Mouse (Mus musculus): ENCODE results near the gene Gpd2. TPM values are rescaled to one million over a fixed set of nuclear protein-coding genes. Genes with fewer than 3 reads are reported as not detected.

Gpd2 gene
- polyA plus RNA-seq (2015; fragmentation: Nextera tagmentation; extraction: Ambion mirVana): 23.0 and 27.0 TPM in 2 replicates

GRCm38 (mm10) chr2:57237475-57237919 is at the start of gene Gpd2:
Gpd2 (plus strand) TSS chr2:57237635.
- H3K36me3 ChIP-seq (ENCODE audit: control insufficient read depth, insufficient read depth, low read length): no peaks in the 10 kb centered on the region

GRCm38 (mm10) chr2:57188237-57188636 is 49.2 kb upstream of the Gpd2 start:
- WGBS: 47% methylated on average over 9 of the region's 9 CpGs
- ATAC-seq: peak; percentile 59; the same call in 1 of the 2 replicates

More at GRCm38 (mm10) chr2:57237475-57237919, at the start of gene Gpd2:
- Histone ChIP-seq H3K27me3 (replicated peaks; ENCODE audit: control insufficient read depth, insufficient read depth, low read length) (no peaks in the 10 kb centered on the region), H3K4me2 (ENCODE audit: low read depth, low read length) (peak within 1 kb of the TSS; percentile 89), H3K4me1 (ENCODE audit: control insufficient read depth, insufficient read depth, low read length) (peaks cover 7% of the 10 kb centered on the region; the same call in 1 of the 2 replicates), H3K4me3 (ENCODE audit: low read length) (peak within 1 kb of the TSS; percentile 73), H3K27ac (ENCODE audit: low read length) (peak within 1 kb of the TSS; percentile 85), H3K9ac (ENCODE audit: low read depth, low read length) (peak within 1 kb of the TSS; percentile 95), H3K9me3 (ENCODE audit: control insufficient read depth, low read length) (no peaks in the 10 kb centered on the region)
- WGBS: 9% methylated on average over 20 of the region's 20 CpGs
- ATAC-seq: no peak; the same call in 1 of the 2 replicates

GRCm38 (mm10) chr2:57190884-57191283 is 46.6 kb upstream of the Gpd2 start:
- no peaks in the 10 kb centered on the region for H3K36me3 ChIP-seq (ENCODE audit: control insufficient read depth, insufficient read depth, low read length)
- no peak for ATAC-seq
- H3K4me1 ChIP-seq (ENCODE audit: control insufficient read depth, insufficient read depth, low read length): no peaks in the 10 kb centered on the region
- H3K4me3 ChIP-seq (ENCODE audit: low read length): no peak overlapping the region
- H3K9me3 ChIP-seq (ENCODE audit: control insufficient read depth, low read length): no peaks in the 10 kb centered on the region
- H3K4me2 ChIP-seq (ENCODE audit: low read depth, low read length): no peak overlapping the region
- H3K9ac ChIP-seq (ENCODE audit: low read depth, low read length): no peak overlapping the region
- no peak overlapping the region for H3K27ac ChIP-seq (ENCODE audit: low read length)
- H3K27me3 ChIP-seq (replicated peaks; ENCODE audit: control insufficient read depth, insufficient read depth, low read length): no peaks in the 10 kb centered on the region

More at GRCm38 (mm10) chr2:57188237-57188636, 49.2 kb upstream of the Gpd2 start:
- Histone ChIP-seq H3K9ac (ENCODE audit: low read depth, low read length) (no peak overlapping the region), H3K36me3 (ENCODE audit: control insufficient read depth, insufficient read depth, low read length) (no peaks in the 10 kb centered on the region), H3K27me3 (replicated peaks; ENCODE audit: control insufficient read depth, insufficient read depth, low read length) (no peaks in the 10 kb centered on the region), H3K9me3 (ENCODE audit: control insufficient read depth, low read length) (no peaks in the 10 kb centered on the region), H3K4me1 (ENCODE audit: control insufficient read depth, insufficient read depth, low read length) (no peaks in the 10 kb centered on the region), H3K4me2 (ENCODE audit: low read depth, low read length) (no peak overlapping the region), H3K4me3 (ENCODE audit: low read length) (no peak overlapping the region), H3K27ac (ENCODE audit: low read length) (no peak overlapping the region)

GRCm38 (mm10) chr2:57199046-57199445 is 38.4 kb upstream of the Gpd2 start:
- 82% methylated on average over 3 of the region's 3 CpGs for WGBS
- Histone ChIP-seq H3K27ac (ENCODE audit: low read length) (no peak overlapping the region), H3K36me3 (ENCODE audit: control insufficient read depth, insufficient read depth, low read length) (no peaks in the 10 kb centered on the region), H3K4me1 (ENCODE audit: control insufficient read depth, insufficient read depth, low read length) (no peaks in the 10 kb centered on the region), H3K9me3 (ENCODE audit: control insufficient read depth, low read length) (no peaks in the 10 kb centered on the region), H3K9ac (ENCODE audit: low read depth, low read length) (no peak overlapping the region), H3K4me3 (ENCODE audit: low read length) (no peak overlapping the region), H3K4me2 (ENCODE audit: low read depth, low read length) (no peak overlapping the region), H3K27me3 (replicated peaks; ENCODE audit: control insufficient read depth, insufficient read depth, low read length) (no peaks in the 10 kb centered on the region)
- ATAC-seq: no peak

GRCm38 (mm10) chr2:57208472-57209083 is 28.9 kb upstream of the Gpd2 start:
- Histone ChIP-seq H3K4me2 (ENCODE audit: low read depth, low read length) (no peak overlapping the region), H3K9ac (ENCODE audit: low read depth, low read length) (no peak overlapping the region), H3K36me3 (ENCODE audit: control insufficient read depth, insufficient read depth, low read length) (no peaks in the 10 kb centered on the region), H3K4me3 (ENCODE audit: low read length) (no peak overlapping the region), H3K4me1 (ENCODE audit: control insufficient read depth, insufficient read depth, low read length) (0 out of 2 replicates have a peak, but pooled peaks cover 6% of the 10 kb centered on the region), H3K27ac (ENCODE audit: low read length) (no peak overlapping the region), H3K9me3 (ENCODE audit: control insufficient read depth, low read length) (no peaks in the 10 kb centered on the region), H3K27me3 (replicated peaks; ENCODE audit: control insufficient read depth, insufficient read depth, low read length) (no peaks in the 10 kb centered on the region)
- no peak for ATAC-seq
- 86% methylated on average over 9 of the region's 9 CpGs for WGBS

GRCm38 (mm10) chr2:57211049-57212001 is 26.1 kb upstream of the Gpd2 start:
- peak; percentile 94 for ATAC-seq

GRCm38 (mm10) chr2:57213364-57213763 is 24.1 kb upstream of the Gpd2 start:
- no peaks in the 10 kb centered on the region for H3K9me3 ChIP-seq (ENCODE audit: control insufficient read depth, low read length)
- 82% methylated on average over 4 of the region's 4 CpGs for WGBS
- no peak for ATAC-seq
- no peak overlapping the region for H3K4me3 ChIP-seq (ENCODE audit: low read length)
- H3K4me1 ChIP-seq (ENCODE audit: control insufficient read depth, insufficient read depth, low read length): 0 out of 2 replicates have a peak, but pooled peaks cover 6% of the 10 kb centered on the region
- H3K9ac ChIP-seq (ENCODE audit: low read depth, low read length): no peak overlapping the region
- no peak overlapping the region for H3K4me2 ChIP-seq (ENCODE audit: low read depth, low read length)
- no peaks in the 10 kb centered on the region for H3K27me3 ChIP-seq (replicated peaks; ENCODE audit: control insufficient read depth, insufficient read depth, low read length)
- no peak overlapping the region for H3K27ac ChIP-seq (ENCODE audit: low read length)
- no peaks in the 10 kb centered on the region for H3K36me3 ChIP-seq (ENCODE audit: control insufficient read depth, insufficient read depth, low read length)

More at GRCm38 (mm10) chr2:57211049-57212001, 26.1 kb upstream of the Gpd2 start:
- Histone ChIP-seq H3K4me3 (ENCODE audit: low read length) (no peak overlapping the region), H3K9me3 (ENCODE audit: control insufficient read depth, low read length) (no peaks in the 10 kb centered on the region), H3K27ac (ENCODE audit: low read length) (no peak overlapping the region; the same call in none of the 2 replicates), H3K9ac (ENCODE audit: low read depth, low read length) (no peak overlapping the region), H3K4me1 (ENCODE audit: control insufficient read depth, insufficient read depth, low read length) (0 out of 2 replicates have a peak, but pooled peaks cover 6% of the 10 kb centered on the region), H3K36me3 (ENCODE audit: control insufficient read depth, insufficient read depth, low read length) (no peaks in the 10 kb centered on the region), H3K27me3 (replicated peaks; ENCODE audit: control insufficient read depth, insufficient read depth, low read length) (no peaks in the 10 kb centered on the region), H3K4me2 (ENCODE audit: low read depth, low read length) (no peak overlapping the region)
- WGBS: 51% methylated on average over 9 of the region's 9 CpGs

GRCm38 (mm10) chr2:57223288-57224026 is 14.0 kb upstream of the Gpd2 start:
- Histone ChIP-seq H3K4me2 (ENCODE audit: low read depth, low read length) (no peak overlapping the region), H3K9ac (ENCODE audit: low read depth, low read length) (no peak overlapping the region), H3K9me3 (ENCODE audit: control insufficient read depth, low read length) (no peaks in the 10 kb centered on the region), H3K27me3 (replicated peaks; ENCODE audit: control insufficient read depth, insufficient read depth, low read length) (no peaks in the 10 kb centered on the region), H3K27ac (ENCODE audit: low read length) (no peak overlapping the region), H3K36me3 (ENCODE audit: control insufficient read depth, insufficient read depth, low read length) (no peaks in the 10 kb centered on the region), H3K4me1 (ENCODE audit: control insufficient read depth, insufficient read depth, low read length) (no peaks in the 10 kb centered on the region), H3K4me3 (ENCODE audit: low read length) (no peak overlapping the region)
- ATAC-seq: peak; percentile 81
- 69% methylated on average over 3 of the region's 3 CpGs for WGBS

- H3K4me2 ChIP-seq (ENCODE audit: low read depth, low read length): no peak overlapping the region
- H3K27ac ChIP-seq (ENCODE audit: low read length): no peak overlapping the region
- no peak overlapping the region for H3K9ac ChIP-seq (ENCODE audit: low read depth, low read length)
- no peaks in the 10 kb centered on the region for H3K9me3 ChIP-seq (ENCODE audit: control insufficient read depth, low read length)
- H3K36me3 ChIP-seq (ENCODE audit: control insufficient read depth, insufficient read depth, low read length): no peaks in the 10 kb centered on the region
- peak; percentile 36 for ATAC-seq
- no peaks in the 10 kb centered on the region for H3K4me1 ChIP-seq (ENCODE audit: control insufficient read depth, insufficient read depth, low read length)
- no peaks in the 10 kb centered on the region for H3K27me3 ChIP-seq (replicated peaks; ENCODE audit: control insufficient read depth, insufficient read depth, low read length)
- 44% methylated on average over 2 of the region's 2 CpGs for WGBS
- no peak overlapping the region for H3K4me3 ChIP-seq (ENCODE audit: low read length)
These were observed 12.2 kb upstream of the Gpd2 start for GRCm38 (mm10) chr2:57225236-57225635.
